15 mouse cellular contexts compared by ENCODE assay signal in the genomic region with DNA sequence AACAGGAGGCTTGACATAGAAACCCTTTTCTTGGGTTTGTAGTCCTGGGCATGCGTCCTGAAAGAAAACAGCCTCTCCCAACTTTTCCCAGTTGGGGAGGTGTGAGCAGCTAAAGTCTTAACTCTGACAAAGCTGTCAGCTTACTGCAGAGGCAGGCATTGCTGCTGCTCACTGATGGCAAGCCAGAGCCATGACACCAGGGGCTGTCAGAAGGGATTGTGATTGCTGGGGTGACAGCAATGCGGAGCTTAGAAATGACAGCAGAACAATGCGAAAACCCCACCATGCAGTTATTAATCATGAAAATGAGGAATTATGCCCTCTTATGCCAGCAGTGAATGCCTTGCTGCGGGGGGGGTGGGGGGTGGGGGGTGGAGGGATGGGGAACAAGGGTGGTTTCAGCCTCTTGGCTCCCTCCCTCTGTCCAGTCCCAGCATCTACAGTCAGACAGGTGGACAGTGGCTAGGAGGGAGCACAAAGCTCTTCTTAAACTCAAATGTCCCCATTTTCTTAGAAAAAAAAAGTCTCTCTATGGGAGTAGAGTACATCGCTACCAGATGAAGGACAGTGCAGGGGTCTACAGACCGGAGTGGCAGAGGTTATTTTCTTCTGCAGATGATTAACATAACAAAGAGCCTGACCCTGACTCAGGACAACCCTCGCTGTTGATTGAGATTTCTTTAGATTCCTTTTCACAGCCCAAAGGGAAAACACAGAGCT. TPM values are rescaled to one million over a fixed set of nuclear protein-coding genes. Genes with fewer than 3 reads are reported as not detected.
A peak's percentile ranks its signal among the peaks of the same experiment; 100 is the strongest.
DNase-seq lines count a peak whose midpoint lies in the region; ATAC-seq and TF ChIP-seq lines count a peak whose summit lies in the region.
"Had no signal": no experiment of that assay in that cellular context is flagged by ENCODE, and none has a peak within 500 bp of the region (broad histone marks: within the 10 kb centered on the region; RNA-seq: fewer than 3 reads in every experiment).

No protein-coding gene starts in this region.

- TF ChIP-seq POLR2A in ES-Bruce4 (IDR thresholded peaks at IDR 0.05; ENCODE audit: insufficient read depth, low read length): no peak

- H3K27ac ChIP-seq in ES-Bruce4 (ENCODE audit: insufficient read depth, low read length): peak overlapping the region; percentile 89
- H3K27ac ChIP-seq in midbrain, embryonic 12.5 days (replicated peaks): no peak overlapping the region
- H3K27ac ChIP-seq: embryonic facial prominence, embryonic 12.5 days had no signal

- DNase-seq in R1 (ENCODE audit: low read depth, low spot score): peak; percentile 70
- DNase-seq in layer of hippocampus, postnatal 10 days (ENCODE audit: low spot score in 2 of 2): no peak
- DNase-seq in cerebellum, postnatal 25 days: no peak
- no peak for DNase-seq in thymus, postnatal 25 days
- DNase-seq in layer of hippocampus, adult 8-10 months (ENCODE audit: low spot score in 2 of 2): no peak
- DNase-seq: adrenal gland, postnatal 36 days; cerebellum, adult 2 months; heart, adult 11 months had no signal

- H3K36me3 ChIP-seq in ES-Bruce4 (ENCODE audit: control insufficient read depth, insufficient read depth, low read length, poor library complexity, severe bottlenecking): no peaks in the 10 kb centered on the region
- no peaks in the 10 kb centered on the region for H3K36me3 ChIP-seq in midbrain, embryonic 12.5 days
- H3K36me3 ChIP-seq: embryonic facial prominence, embryonic 12.5 days had no signal

- 19% methylated on average over 7 of the region's 7 CpGs for WGBS in midbrain, embryonic 12.5 days

- peaks cover 10% of the 10 kb centered on the region for H3K9me3 ChIP-seq in ES-Bruce4 (replicated peaks; ENCODE audit: control insufficient read depth, insufficient read depth, low read length, poor library complexity, severe bottlenecking)
- no peaks in the 10 kb centered on the region for H3K9me3 ChIP-seq in midbrain, embryonic 12.5 days
- H3K9me3 ChIP-seq: embryonic facial prominence, embryonic 12.5 days had no signal

- no peak overlapping the region for H3K4me3 ChIP-seq in ES-Bruce4 (ENCODE audit: low read depth, low read length)
- H3K4me3 ChIP-seq in midbrain, embryonic 12.5 days: no peak overlapping the region
- H3K4me3 ChIP-seq: embryonic facial prominence, embryonic 12.5 days had no signal

- TF ChIP-seq CTCF in ES-Bruce4 (IDR thresholded peaks at IDR 0.05; ENCODE audit: low read depth, low read length): no peak

- H3K9ac ChIP-seq in ES-Bruce4 (ENCODE audit: low read depth, poor library complexity, severe bottlenecking): no peak overlapping the region; the same call in 1 of the 2 replicates
- no peak overlapping the region for H3K9ac ChIP-seq in midbrain, embryonic 12.5 days (replicated peaks)
- H3K9ac ChIP-seq: embryonic facial prominence, embryonic 12.5 days had no signal

- H3K27me3 ChIP-seq in ES-Bruce4 (ENCODE audit: control insufficient read depth, insufficient read depth, low read length, poor library complexity, severe bottlenecking): no peaks in the 10 kb centered on the region
- H3K27me3 ChIP-seq in midbrain, embryonic 12.5 days: 0 out of 2 replicates have a peak, but pooled peaks cover 4% of the 10 kb centered on the region
- H3K27me3 ChIP-seq: embryonic facial prominence, embryonic 12.5 days had no signal

- peak; percentile 44 for ATAC-seq in granulocyte monocyte progenitor cell, adult 5-6 weeks (replicated peaks; ENCODE audit: poor library complexity, severe bottlenecking)
- peak; percentile 84 for ATAC-seq in midbrain, embryonic 12.5 days (ENCODE audit: low FRiP score, low read depth)
- ATAC-seq: intestine, postnatal 0 days; lung, postnatal 0 days had no signal

- H3K4me2 ChIP-seq in midbrain, embryonic 12.5 days (replicated peaks): peak overlapping the region; percentile 42
- H3K4me2 ChIP-seq: embryonic facial prominence, embryonic 12.5 days; liver, embryonic 11.5 days had no signal

- H3K4me1 ChIP-seq in ES-Bruce4 (ENCODE audit: control insufficient read depth, insufficient read depth, low read length): peaks cover 2% of the 10 kb centered on the region
- peaks cover 13% of the 10 kb centered on the region for H3K4me1 ChIP-seq in midbrain, embryonic 12.5 days
- H3K4me1 ChIP-seq: embryonic facial prominence, embryonic 12.5 days had no signal

- no peak for TF ChIP-seq EP300 in ES-Bruce4 (IDR thresholded peaks at IDR 0.05; ENCODE audit: insufficient read depth, low read depth, low read length)

RNA-seq across cellular contexts. Expression of a gene that starts 51.3 kb away (rescaled TPM):
- 11.3 and 12.7 TPM in 2 replicates for polyA plus RNA-seq in ES-Bruce4 (2011; ENCODE audit: insufficient read depth, insufficient read length, low read depth, missing spikeins)
- 711 and 754 TPM in 2 replicates for total RNA-seq in granulocyte monocyte progenitor cell, adult 5-6 weeks (2014; fragmentation: Nextera tagmentation)
- 604 and 618 TPM in 2 replicates for total RNA-seq in granulocyte monocyte progenitor cell, adult 5-6 weeks (2017)
- 5.9 and 7.1 TPM in 2 replicates for polyA plus RNA-seq in midbrain, embryonic 12.5 days (2016; fragmentation: Nextera tagmentation; extraction: Ambion mirVana)
- 1 to 10 TPM; 1.5 to 2.1 TPM for total RNA-seq in layer of hippocampus, postnatal 10 days (2021)
- under 1 TPM; 0.54 to 0.71 (median 0.63) TPM for total RNA-seq in layer of hippocampus, adult 8-10 months (2022)

Comparison
In these comparisons a context has a peak if more than half of its experiments do, and no peak if none do; other contexts are left out.
1. RNA of a gene that starts 51.3 kb away (total RNA-seq): 604 to 754 TPM in granulocyte monocyte progenitor cell, adult 5-6 weeks; 1.5 to 2.1 TPM in layer of hippocampus, postnatal 10 days and 0.54 to 0.71 TPM in layer of hippocampus, adult 8-10 months; every median in the first group is over 100 times any median in the second.